Mouse (Mus musculus) hindbrain, embryonic 10.5 days (tissue): ENCODE measurements around the gene St6galnac6. TPM values are rescaled to one million over a fixed set of nuclear protein-coding genes. Genes with fewer than 3 reads are reported as not detected.
A peak's percentile ranks its signal among the peaks of the same experiment; 100 is the strongest.

ENCODE experiments used
- DNase-seq: peaks from one replicate; pipeline ENCODE4 v3.0.0-alpha.2; 2017; ENCODE audit warnings: low spot score
- H3K27ac ChIP-seq: fragments of 300-500 bp; sonication (generic); 2 replicates; pipeline ENCODE4 v1.5.1; 2016; ENCODE audit warnings: mild to moderate bottlenecking, moderate library complexity
- H3K27me3 ChIP-seq: fragments of 300-500 bp; sonication (generic); 2 replicates; pipeline ENCODE4 v1.6.1; 2016; ENCODE audit warnings: mild to moderate bottlenecking; ENCODE audit not compliant: poor library complexity, insufficient read depth, severe bottlenecking
- H3K36me3 ChIP-seq: fragments of 300-500 bp; sonication (generic); 2 replicates; pipeline ENCODE4 v1.6.1; 2016; ENCODE audit warnings: mild to moderate bottlenecking, moderate library complexity
- H3K4me1 ChIP-seq: fragments of 300-500 bp; sonication (generic); replicated peaks from 2 replicates; pipeline ENCODE4 v1.6.1; 2016; ENCODE audit warnings: mild to moderate bottlenecking
- H3K4me3 ChIP-seq: fragments of 300-500 bp; sonication (generic); 2 replicates; pipeline ENCODE4 v1.5.1; 2016; ENCODE audit warnings: mild to moderate bottlenecking, moderate library complexity
- H3K9me3 ChIP-seq: fragments of 300-500 bp; sonication (generic); 2 replicates; pipeline ENCODE4 v1.6.1; 2016; ENCODE audit warnings: mild to moderate bottlenecking, moderate library complexity
- WGBS: fragments of 180-500 bp; shearing (Covaris S2); methylation state at CpG from one replicate; pipeline ENCODE4 v1.1.7; 2016; 5-methylcytosine and 5-hydroxymethylcytosine counted together
- polyA plus RNA-seq: library from polyadenylated mRNA; unstranded; fragments of >200 nt; fragmentation: Nextera tagmentation; extraction: Ambion mirVana; gene quantifications from 2 replicates; pipeline ENCODE4 v1.2.1, GENCODE M21; 2016

St6galnac6 gene
- polyA plus RNA-seq, 1 experiment from 2014 or later = 12.7 TPM

- Histone ChIP-seq H3K9me3 (no peaks in the 10 kb centered on the region), H3K4me3 (no peak overlapping the region), H3K36me3 (no peaks in the 10 kb centered on the region), H3K27ac (peak overlapping the region; percentile 45; the same call in 1 of the 2 replicates), H3K4me1 (peaks cover 85% of the 10 kb centered on the region), H3K27me3 (0 out of 2 replicates have a peak, but pooled peaks cover 6% of the 10 kb centered on the region)
- no peak for DNase-seq
- WGBS = 62% methylated on average over 20 of the region's 20 CpGs
Observed at GRCm38 (mm10) chr2:32627266-32628043, 27.9 kb downstream of the St6galnac6 start.

GRCm38 (mm10) chr2:32628044-32628550 is 28.6 kb downstream of the St6galnac6 start:
- no peaks in the 10 kb centered on the region for H3K9me3 ChIP-seq
- H3K36me3 ChIP-seq = peaks cover under 1% of the 10 kb centered on the region; the same call in 1 of the 2 replicates
- no peak for DNase-seq
- peaks cover 89% of the 10 kb centered on the region for H3K4me1 ChIP-seq
- H3K27ac ChIP-seq = peak overlapping the region; percentile 86
- no peak overlapping the region for H3K4me3 ChIP-seq
- WGBS = 61% methylated on average over 4 of the region's 4 CpGs
- 0 out of 2 replicates have a peak, but pooled peaks cover 6% of the 10 kb centered on the region for H3K27me3 ChIP-seq

- H3K27ac ChIP-seq = peak overlapping the region; percentile 86
- 0 out of 2 replicates have a peak, but pooled peaks cover 6% of the 10 kb centered on the region for H3K27me3 ChIP-seq
- H3K36me3 ChIP-seq = peaks cover 6% of the 10 kb centered on the region
- H3K4me3 ChIP-seq = peak overlapping the region; percentile 33
- WGBS = 43% methylated on average over 5 of the region's 5 CpGs
- no peak for DNase-seq
- peaks cover 95% of the 10 kb centered on the region for H3K4me1 ChIP-seq
- no peaks in the 10 kb centered on the region for H3K9me3 ChIP-seq
Observed at GRCm38 (mm10) chr2:32628729-32629128, 29.2 kb downstream of the St6galnac6 start.

GRCm38 (mm10) chr2:32629276-32629976 is 29.9 kb downstream of the St6galnac6 start:
- Histone ChIP-seq H3K36me3 (peaks cover 11% of the 10 kb centered on the region), H3K4me1 (peaks cover 93% of the 10 kb centered on the region), H3K9me3 (no peaks in the 10 kb centered on the region), H3K27me3 (0 out of 2 replicates have a peak, but pooled peaks cover 6% of the 10 kb centered on the region), H3K27ac (peak overlapping the region; percentile 86), H3K4me3 (peak overlapping the region; percentile 33)
- peak; percentile 88 for DNase-seq
- WGBS = 30% methylated on average over 9 of the region's 9 CpGs

- no peak for DNase-seq
- WGBS = 71% methylated on average over 9 of the region's 9 CpGs
- Histone ChIP-seq H3K4me1 (peaks cover 93% of the 10 kb centered on the region), H3K27me3 (0 out of 2 replicates have a peak, but pooled peaks cover 6% of the 10 kb centered on the region), H3K27ac (peak overlapping the region; percentile 86), H3K4me3 (peak overlapping the region; percentile 33; the same call in 1 of the 2 replicates), H3K9me3 (no peaks in the 10 kb centered on the region), H3K36me3 (peaks cover 12% of the 10 kb centered on the region)
Observed at GRCm38 (mm10) chr2:32630036-32630435, 30.5 kb downstream of the St6galnac6 start.

- H3K9me3 ChIP-seq = no peaks in the 10 kb centered on the region
- 0 out of 2 replicates have a peak, but pooled peaks cover 6% of the 10 kb centered on the region for H3K27me3 ChIP-seq
- H3K4me1 ChIP-seq = peaks cover 84% of the 10 kb centered on the region
- peaks cover 12% of the 10 kb centered on the region for H3K36me3 ChIP-seq
- peak overlapping the region; percentile 86; the same call in 1 of the 2 replicates for H3K27ac ChIP-seq
- 87% methylated on average over 10 of the region's 10 CpGs for WGBS
- no peak overlapping the region for H3K4me3 ChIP-seq
- no peak for DNase-seq
Observed at GRCm38 (mm10) chr2:32631046-32631445, 31.5 kb downstream of the St6galnac6 start.

GRCm38 (mm10) chr2:32631737-32632394 is 32.4 kb downstream of the St6galnac6 start:
- 0 out of 2 replicates have a peak, but pooled peaks cover 6% of the 10 kb centered on the region for H3K27me3 ChIP-seq
- H3K4me3 ChIP-seq = no peak overlapping the region
- peak; percentile 84 for DNase-seq
- H3K4me1 ChIP-seq = peaks cover 82% of the 10 kb centered on the region
- no peaks in the 10 kb centered on the region for H3K9me3 ChIP-seq
- WGBS = 58% methylated on average over 7 of the region's 7 CpGs
- H3K27ac ChIP-seq = peak overlapping the region; percentile 30
- H3K36me3 ChIP-seq = peaks cover 12% of the 10 kb centered on the region

GRCm38 (mm10) chr2:32633660-32634059 is 34.2 kb downstream of the St6galnac6 start:
- Histone ChIP-seq H3K27me3 (no peaks in the 10 kb centered on the region), H3K4me1 (peaks cover 75% of the 10 kb centered on the region), H3K9me3 (no peaks in the 10 kb centered on the region), H3K27ac (peak overlapping the region; percentile 67; the same call in 1 of the 2 replicates), H3K4me3 (no peak overlapping the region), H3K36me3 (peaks cover 12% of the 10 kb centered on the region)
- 81% methylated on average over 5 of the region's 5 CpGs for WGBS
- no peak for DNase-seq

- Histone ChIP-seq H3K9me3 (no peaks in the 10 kb centered on the region), H3K27me3 (no peaks in the 10 kb centered on the region), H3K27ac (no peak overlapping the region), H3K36me3 (peaks cover 12% of the 10 kb centered on the region), H3K4me3 (no peak overlapping the region), H3K4me1 (peaks cover 69% of the 10 kb centered on the region)
- no peak for DNase-seq
- WGBS = 86% methylated on average over 10 of the region's 10 CpGs
Observed at GRCm38 (mm10) chr2:32634277-32635105, 35.0 kb downstream of the St6galnac6 start.

- Histone ChIP-seq H3K9me3 (no peaks in the 10 kb centered on the region), H3K27me3 (no peaks in the 10 kb centered on the region), H3K4me3 (no peak overlapping the region), H3K4me1 (peaks cover 54% of the 10 kb centered on the region), H3K36me3 (peaks cover 12% of the 10 kb centered on the region), H3K27ac (peak overlapping the region; percentile 25)
- no peak for DNase-seq
- WGBS = 75% methylated on average over 7 of the region's 7 CpGs
Observed at GRCm38 (mm10) chr2:32636617-32637016, 37.1 kb downstream of the St6galnac6 start.

GRCm38 (mm10) chr2:32637778-32638281 is 38.3 kb downstream of the St6galnac6 start:
- Histone ChIP-seq H3K36me3 (peaks cover 12% of the 10 kb centered on the region), H3K9me3 (no peaks in the 10 kb centered on the region), H3K27ac (peak overlapping the region; percentile 83), H3K4me3 (no peak overlapping the region), H3K4me1 (peaks cover 47% of the 10 kb centered on the region), H3K27me3 (no peaks in the 10 kb centered on the region)
- 41% methylated on average over 11 of the region's 11 CpGs for WGBS
- peak; percentile 54 for DNase-seq
